11 mouse cellular contexts compared by ENCODE assay signal in the genomic region with DNA sequence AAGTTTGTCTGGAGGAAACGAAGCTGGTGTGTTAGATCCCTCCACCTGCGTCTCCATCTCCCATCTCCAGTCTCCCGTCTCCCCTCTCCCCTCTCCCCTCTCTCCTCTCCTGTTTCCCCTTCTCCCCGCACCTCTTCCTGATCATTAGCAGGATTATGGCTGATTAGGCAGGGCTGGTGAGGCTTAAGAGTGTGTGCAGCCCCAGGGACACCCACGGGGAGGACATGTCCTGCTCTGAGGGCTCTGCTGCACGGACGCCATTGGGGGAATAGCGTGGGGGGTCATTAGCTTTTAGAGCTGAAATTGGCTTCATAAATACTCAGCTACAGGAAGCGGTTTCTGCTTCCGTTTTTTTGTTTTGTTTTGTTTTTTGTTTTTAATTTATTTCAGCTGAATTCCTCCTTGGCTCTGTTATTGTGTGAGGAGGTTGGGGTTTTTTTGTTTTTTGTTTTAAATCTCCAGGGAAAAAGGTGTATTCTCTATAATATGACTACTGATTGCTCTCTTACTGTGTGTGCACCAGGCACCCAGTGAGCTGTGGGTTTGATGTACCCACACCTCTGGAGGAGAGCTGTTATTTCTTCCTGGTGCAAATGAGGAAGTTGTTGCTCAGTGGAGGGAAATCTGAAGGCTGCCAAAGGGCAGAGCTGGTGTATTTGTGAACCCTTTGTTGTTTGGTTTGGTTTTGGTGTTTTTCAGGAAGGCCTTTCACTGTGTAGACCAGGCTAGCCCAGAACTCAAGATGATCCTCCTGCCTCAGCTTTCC. TPM values are rescaled to one million over a fixed set of nuclear protein-coding genes. Genes with fewer than 3 reads are reported as not detected.
DNase-seq lines count a peak whose midpoint lies in the region; ATAC-seq lines count a peak whose summit lies in the region.
"Had no signal": no experiment of that assay in that cellular context is flagged by ENCODE, and none has a peak within 500 bp of the region (broad histone marks: within the 10 kb centered on the region; RNA-seq: fewer than 3 reads in every experiment).

No protein-coding gene starts in this region.

- no peaks in the 10 kb centered on the region for H3K36me3 ChIP-seq in liver, embryonic 12.5 days
- H3K36me3 ChIP-seq in liver, embryonic 11.5 days (ENCODE audit: control insufficient read depth, insufficient read depth, low read length): no peaks in the 10 kb centered on the region
- H3K36me3 ChIP-seq: embryonic facial prominence, embryonic 13.5 days; heart, embryonic 13.5 days; neural tube, embryonic 12.5 days had no signal

- ATAC-seq in liver, embryonic 12.5 days: no peak
- no peak for ATAC-seq in liver, embryonic 11.5 days (replicated peaks; ENCODE audit: low FRiP score)
- ATAC-seq in inflammation-experienced regulatory T-cells, adult 6 months: peak; percentile 45

- H3K27me3 ChIP-seq in liver, embryonic 12.5 days (replicated peaks): no peaks in the 10 kb centered on the region
- H3K27me3 ChIP-seq in liver, embryonic 11.5 days (replicated peaks; ENCODE audit: control insufficient read depth, insufficient read depth, low read length): no peaks in the 10 kb centered on the region
- H3K27me3 ChIP-seq: embryonic facial prominence, embryonic 13.5 days; heart, embryonic 13.5 days had no signal

- peak overlapping the region; percentile 52 for H3K4me2 ChIP-seq in liver, embryonic 12.5 days
- no peak overlapping the region for H3K4me2 ChIP-seq in liver, embryonic 11.5 days
- H3K4me2 ChIP-seq: embryonic facial prominence, embryonic 13.5 days; heart, embryonic 13.5 days; neural tube, embryonic 12.5 days had no signal

- H3K4me3 ChIP-seq in liver, embryonic 12.5 days: no peak overlapping the region; the same call in 1 of the 2 replicates
- no peak overlapping the region for H3K4me3 ChIP-seq in liver, embryonic 11.5 days (ENCODE audit: low read depth, low read length)
- H3K4me3 ChIP-seq: embryonic facial prominence, embryonic 13.5 days; heart, embryonic 13.5 days; neural tube, embryonic 12.5 days had no signal

- H3K27ac ChIP-seq in liver, embryonic 12.5 days: peak overlapping the region; percentile 73
- no peak overlapping the region for H3K27ac ChIP-seq in liver, embryonic 11.5 days (ENCODE audit: low read depth, low read length)
- H3K27ac ChIP-seq: embryonic facial prominence, embryonic 13.5 days; heart, embryonic 13.5 days; neural tube, embryonic 12.5 days had no signal

- peaks cover 95% of the 10 kb centered on the region for H3K4me1 ChIP-seq in liver, embryonic 12.5 days
- H3K4me1 ChIP-seq in liver, embryonic 11.5 days (replicated peaks; ENCODE audit: control insufficient read depth, insufficient read depth, low read length): peaks cover 60% of the 10 kb centered on the region

- intact Hi-C loops in left cerebral cortex, postnatal 25 days (cut with DNase I): no loop called here

- no peak for DNase-seq in liver, embryonic 11.5 days (ENCODE audit: low spot score)
- peak; percentile 78 for DNase-seq in MEL-GATA-1-ER (ENCODE audit: extremely low read depth, low read depth)
- peak; percentile 38 to 69 for DNase-seq in natural killer cell, adult 2 months (ENCODE audit: low spot score in 2 of 2)
- DNase-seq in cerebellum, adult 8-10 months: no peak
- no peak for DNase-seq in layer of hippocampus, adult 9-11 months
- no peak for DNase-seq in left cerebral cortex, postnatal 25 days (ENCODE audit: low spot score in 2 of 2)

- no peaks in the 10 kb centered on the region for H3K9me3 ChIP-seq in liver, embryonic 12.5 days (replicated peaks)
- H3K9me3 ChIP-seq in liver, embryonic 11.5 days (ENCODE audit: control insufficient read depth, low read length): no peaks in the 10 kb centered on the region
- H3K9me3 ChIP-seq: embryonic facial prominence, embryonic 13.5 days; heart, embryonic 13.5 days; neural tube, embryonic 12.5 days had no signal

- WGBS in liver, embryonic 12.5 days (ENCODE audit: insufficient replicate concordance): 33% methylated on average over 10 of the region's 10 CpGs
- WGBS in liver, embryonic 11.5 days: 57% methylated on average over 10 of the region's 10 CpGs

- H3K9ac ChIP-seq in liver, embryonic 12.5 days: peak overlapping the region; percentile 40
- H3K9ac ChIP-seq in liver, embryonic 11.5 days (ENCODE audit: low read depth, low read length): no peak overlapping the region
- H3K9ac ChIP-seq: embryonic facial prominence, embryonic 13.5 days; heart, embryonic 13.5 days; neural tube, embryonic 12.5 days had no signal

RNA-seq across cellular contexts. Expression of gene Galnt10, which starts 40.6 kb away (rescaled TPM):
- 34.2 and 36.3 TPM in 2 replicates for polyA plus RNA-seq in liver, embryonic 12.5 days (2016; fragmentation: Nextera tagmentation; extraction: Ambion mirVana)
- 17.5 and 19.8 TPM in 2 replicates for polyA plus RNA-seq in liver, embryonic 11.5 days (2014; fragmentation: Nextera tagmentation; extraction: Ambion mirVana)
- 1 to 10 TPM; 2.8 to 5.2 (median 4.6) TPM for polyA plus RNA-seq in inflammation-experienced regulatory T-cells, adult 6 months (2017; shearing (Covaris generic))
- total RNA-seq in left cerebral cortex, postnatal 25 days (2021): 1 to 10 TPM; 6.8 to 7.1 TPM

Comparison
In these comparisons a context has a peak if more than half of its experiments do, and no peak if none do; other contexts are left out.
1. DNase-seq: peak in MEL-GATA-1-ER (single experiment) and natural killer cell, adult 2 months (2 of 2); none in liver, embryonic 11.5 days (single experiment), cerebellum, adult 8-10 months (single experiment), layer of hippocampus, adult 9-11 months (single experiment) and left cerebral cortex, postnatal 25 days (0 of 2).